Mouse (Mus musculus): ENCODE measurements around the gene Nat8f6. TPM values are rescaled to one million over a fixed set of nuclear protein-coding genes. Genes with fewer than 3 reads are reported as not detected.
"Not testable (repeated sequence)": the region's sequence is repeated elsewhere in the genome, so short reads cannot be mapped to it uniquely, and the experiment has no call there.

Gene Nat8f6
- polyA plus RNA-seq, 1 experiment from 2014 or later = not detected

GRCm38 (mm10) chr6:85763127-85764070 lies 57.4 kb downstream of the Nat8f6 start:
- H3K4me1 ChIP-seq; ATAC-seq (replicated peaks); H3K27me3 ChIP-seq; H3K36me3 ChIP-seq; H3K4me2 ChIP-seq (replicated peaks); H3K4me3 ChIP-seq; H3K27ac ChIP-seq (replicated peaks); H3K9ac ChIP-seq (replicated peaks); H3K9me3 ChIP-seq: not testable (repeated sequence)
- 87% methylated on average over 6 of the region's 6 CpGs for WGBS

DNA sequence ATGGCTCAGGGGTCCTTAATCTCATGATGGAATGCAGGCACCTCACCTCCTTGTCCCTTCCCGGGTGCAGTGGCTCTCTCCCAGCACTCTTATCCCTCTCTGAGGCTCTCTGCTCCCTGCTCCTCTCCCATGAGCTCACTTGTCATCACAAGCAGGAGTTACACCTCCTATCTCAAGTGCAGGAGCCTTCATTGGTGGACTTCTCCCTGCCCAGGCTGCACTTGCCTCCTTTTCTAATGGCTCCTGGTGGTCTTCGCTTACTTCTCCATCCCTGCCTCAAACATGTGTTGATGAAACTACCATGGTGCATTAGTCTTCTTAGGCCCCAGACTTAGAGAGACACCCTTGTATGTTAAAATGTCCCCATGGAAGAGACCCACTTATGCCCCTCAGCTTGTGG lies 58.1 kb downstream of the Nat8f6 start:
- WGBS = 79% methylated on average over 2 of the region's 2 CpGs
- not testable (repeated sequence) for ATAC-seq (replicated peaks)

More for the DNA sequence above, 58.1 kb downstream of the Nat8f6 start:
- not testable (repeated sequence) for H3K9ac ChIP-seq (replicated peaks); H3K4me3 ChIP-seq; H3K27ac ChIP-seq (replicated peaks); H3K36me3 ChIP-seq; H3K9me3 ChIP-seq; H3K27me3 ChIP-seq; H3K4me2 ChIP-seq (replicated peaks); H3K4me1 ChIP-seq

Small RNAs within 50 kb of the gene (microRNA-seq; reads per million reads assigned to microRNA genes)
- gene Mir6375 = not detected

Other genes with a start within 250 kb of the Nat8f6 start
- gene Alms1, start 233.4 kb downstream of the Nat8f6 start, polyA plus RNA-seq (2015; fragmentation: Nextera tagmentation; extraction: Ambion mirVana) = 5.9 TPM in 2 replicates
- gene Nat8f7, start 107.7 kb downstream of the Nat8f6 start, polyA plus RNA-seq (2015; fragmentation: Nextera tagmentation; extraction: Ambion mirVana) = not detected in 2 replicates
- 0.24 and 0.34 TPM in 2 replicates for gene Nat8f3, start 55.2 kb downstream of the Nat8f6 start, polyA plus RNA-seq (2015; fragmentation: Nextera tagmentation; extraction: Ambion mirVana)
- gene Nat8f5, start within 50 bp of the Nat8f6 start, polyA plus RNA-seq (2015; fragmentation: Nextera tagmentation; extraction: Ambion mirVana) = not detected in 2 replicates
- gene Nat8, start 11.1 kb upstream of the Nat8f6 start, polyA plus RNA-seq (2015; fragmentation: Nextera tagmentation; extraction: Ambion mirVana) = not detected in 2 replicates
- gene Nat8f2, start 48.2 kb upstream of the Nat8f6 start, polyA plus RNA-seq (2015; fragmentation: Nextera tagmentation; extraction: Ambion mirVana) = not detected in 2 replicates
- gene Nat8f4, start 83.9 kb upstream of the Nat8f6 start, polyA plus RNA-seq (2015; fragmentation: Nextera tagmentation; extraction: Ambion mirVana) = 6.0 and 6.8 TPM in 2 replicates
- 48.6 and 49.1 TPM in 2 replicates for gene Tprkb, start 90.9 kb upstream of the Nat8f6 start, polyA plus RNA-seq (2015; fragmentation: Nextera tagmentation; extraction: Ambion mirVana)
- gene Nat8f1, start 94.7 kb upstream of the Nat8f6 start, polyA plus RNA-seq (2015; fragmentation: Nextera tagmentation; extraction: Ambion mirVana) = 11.9 and 13.6 TPM in 2 replicates
- gene Dusp11, start 140.7 kb upstream of the Nat8f6 start, polyA plus RNA-seq (2015; fragmentation: Nextera tagmentation; extraction: Ambion mirVana) = 42.7 and 47.9 TPM in 2 replicates
- not detected in 2 replicates for gene Figla, start 195.2 kb upstream of the Nat8f6 start, polyA plus RNA-seq (2015; fragmentation: Nextera tagmentation; extraction: Ambion mirVana)
- 224 and 230 TPM in 2 replicates for gene Add2, start 207.7 kb upstream of the Nat8f6 start, polyA plus RNA-seq (2015; fragmentation: Nextera tagmentation; extraction: Ambion mirVana)

All from forebrain, embryonic 15.5 days (tissue).